Mouse (Mus musculus) ES-E14 (cell line): ENCODE results near the gene Olfr791. TPM values are rescaled to one million over a fixed set of nuclear protein-coding genes. Genes with fewer than 3 reads are reported as not detected.

ENCODE experiments used
- DNase-seq: peaks from one replicate; pipeline ENCODE4 v3.0.0-alpha.2; 2013; ENCODE audit warnings: low read depth, low spot score
- H3K27ac ChIP-seq: 2 replicates; pipeline ENCODE4 v1.5.1; 2012; ENCODE audit warnings: low read depth, mild to moderate bottlenecking, low read length, moderate library complexity, mixed read lengths; ENCODE audit not compliant: poor library complexity, insufficient read depth, severe bottlenecking
- H3K36me3 ChIP-seq: 2 replicates; pipeline ENCODE4 v1.6.1; 2012; ENCODE audit warnings: mild to moderate bottlenecking, low read length, moderate library complexity, mixed read lengths; ENCODE audit not compliant: control insufficient read depth, poor library complexity, insufficient read depth, severe bottlenecking
- H3K4me1 ChIP-seq, 2 experiments: fragments of 150-350 bp in 1 of 2; sonication (generic) in 1 of 2; 2 replicates each; pipeline ENCODE4 v1.6.1; 2012; ENCODE audit warnings: low read length in 2 of 2, mild to moderate bottlenecking in 1 of 2, mixed read lengths in 1 of 2; ENCODE audit not compliant: control insufficient read depth in 2 of 2, insufficient read depth in 2 of 2, poor library complexity in 1 of 2
- H3K4me3 ChIP-seq, 2 experiments: fragments of 150-350 bp in 1 of 2; sonication (generic) in 1 of 2; 2 replicates each; pipeline ENCODE4 v1.5.1; 2012; ENCODE audit warnings: low read length in 2 of 2, low read depth in 1 of 2, mild to moderate bottlenecking in 1 of 2, mixed read lengths in 1 of 2; ENCODE audit not compliant: insufficient read depth in 1 of 2, poor library complexity in 1 of 2, severe bottlenecking in 1 of 2
- H3K9ac ChIP-seq: 2 replicates; pipeline ENCODE4 v1.6.1; 2012; ENCODE audit warnings: low read depth, mild to moderate bottlenecking, low read length, mixed read lengths; ENCODE audit not compliant: poor library complexity, insufficient read depth, severe bottlenecking
- H3K9me3 ChIP-seq: fragments of 150-350 bp; sonication (generic); 2 replicates; pipeline ENCODE4 v1.6.1; 2012; ENCODE audit warnings: low read depth, mild to moderate bottlenecking, low read length; ENCODE audit not compliant: control insufficient read depth, insufficient read depth
- CHD2 ChIP-seq: IDR thresholded peaks from 2 replicates; pipeline ENCODE4 v1.6.1; 2014; ENCODE audit warnings: mild to moderate bottlenecking, low read depth, low read length, inconsistent platforms
- HCFC1 ChIP-seq: IDR thresholded peaks from 2 replicates; pipeline ENCODE4 v1.6.1; 2012; ENCODE audit warnings: low read length, inconsistent platforms, borderline replicate concordance; ENCODE audit not compliant: insufficient read depth
- MAFK ChIP-seq: IDR thresholded peaks from 2 replicates; pipeline ENCODE4 v1.6.1; 2014; ENCODE audit warnings: mild to moderate bottlenecking, low read depth, low read length, inconsistent platforms; ENCODE audit not compliant: insufficient read depth
- ZC3H11A ChIP-seq: IDR thresholded peaks from 2 replicates; pipeline ENCODE4 v1.6.1; 2012; ENCODE audit warnings: low read depth, mild to moderate bottlenecking, inconsistent platforms, low read length, borderline replicate concordance
- ZNF384 ChIP-seq: IDR thresholded peaks from 2 replicates; pipeline ENCODE4 v1.6.1; 2012; ENCODE audit warnings: low read depth, low read length, inconsistent platforms
- in situ Hi-C, 2 experiments: fragments of 600-800 bp; cut with MboI; formaldehyde crosslinking; loops; one replicate each; pipeline ENCODE4 v1.15.1; 2025; ENCODE audit warnings: low sequenced_read_pairs in 2 of 2, inconsistent platforms in 1 of 2; ENCODE audit not compliant: unreplicated experiment in 2 of 2
- total RNA-seq: library from RNA; depleted of rRNA; stranded (reverse); fragments of 300-350 nt; gene quantifications from 2 replicates; pipeline ENCODE4 v1.2.3, GENCODE M21; 2012; rRNA removed

The Olfr791 gene
- not detected in 2 replicates for total RNA-seq

GRCm38 (mm10) chr10:129521492-129521891, at the start of gene Olfr791:
Olfr791 (plus strand) TSS chr10:129521792.
- Histone ChIP-seq H3K4me1 (no peaks in the 10 kb centered on the region), H3K4me3 (no peak within 1 kb of the TSS)
- in situ Hi-C loops = no loop called here

GRCm38 (mm10) chr10:129473256-129473655, 48.3 kb upstream of the Olfr791 start:
- Histone ChIP-seq H3K9me3 (no peaks in the 10 kb centered on the region), H3K27ac (no peak overlapping the region), H3K4me3 (no peak overlapping the region), H3K4me1 (no peaks in the 10 kb centered on the region), H3K36me3 (no peaks in the 10 kb centered on the region), H3K9ac (no peak overlapping the region)
- in situ Hi-C loops = no loop called here
- no peak for TF ChIP-seq HCFC1
- TF ChIP-seq MAFK = no peak
- no peak for TF ChIP-seq ZNF384
- no peak for TF ChIP-seq CHD2
- no peak for TF ChIP-seq ZC3H11A
- no peak for DNase-seq

More at GRCm38 (mm10) chr10:129521492-129521891, at the start of gene Olfr791:
- no peak within 1 kb of the TSS for H3K27ac ChIP-seq
- TF ChIP-seq MAFK = no peak
- TF ChIP-seq HCFC1 = no peak
- no peak for TF ChIP-seq ZC3H11A
- TF ChIP-seq ZNF384 = no peak
- TF ChIP-seq CHD2 = no peak
- no peak within 1 kb of the TSS for H3K9ac ChIP-seq
- DNase-seq = no peak
- no peaks in the 10 kb centered on the region for H3K9me3 ChIP-seq
- H3K36me3 ChIP-seq = no peaks in the 10 kb centered on the region

- Histone ChIP-seq H3K36me3 (no peaks in the 10 kb centered on the region), H3K9ac (no peak overlapping the region), H3K9me3 (no peaks in the 10 kb centered on the region), H3K4me3 (no peak overlapping the region), H3K4me1 (no peaks in the 10 kb centered on the region), H3K27ac (no peak overlapping the region)
- TF ChIP-seq CHD2 (no peak), ZNF384 (no peak), HCFC1 (no peak), MAFK (no peak), ZC3H11A (no peak)
- no peak for DNase-seq
- in situ Hi-C loops = no loop called here
These were observed 47.9 kb upstream of the Olfr791 start for GRCm38 (mm10) chr10:129473723-129474122.

- H3K4me3 ChIP-seq = no peak within 1 kb of the TSS
- no peaks in the 10 kb centered on the region for H3K4me1 ChIP-seq
- no peak within 1 kb of the TSS for H3K27ac ChIP-seq
- DNase-seq = no peak
- H3K9ac ChIP-seq = no peak within 1 kb of the TSS
- in situ Hi-C loops = no loop called here
- H3K36me3 ChIP-seq = no peaks in the 10 kb centered on the region
- no peaks in the 10 kb centered on the region for H3K9me3 ChIP-seq
- no peak for TF ChIP-seq ZC3H11A
- no peak for TF ChIP-seq ZNF384
- TF ChIP-seq MAFK = no peak
- no peak for TF ChIP-seq CHD2
- TF ChIP-seq HCFC1 = no peak
These were observed 37.1 kb upstream of the Olfr791 start, which contains the start of gene Olfr789 for GRCm38 (mm10) chr10:129484452-129484851. Olfr789 (plus strand) TSS chr10:129484752.

- DNase-seq = no peak
- TF ChIP-seq HCFC1 = no peak
- no peak for TF ChIP-seq ZC3H11A
- no peak for TF ChIP-seq MAFK
- no peak for TF ChIP-seq ZNF384
- no peak for TF ChIP-seq CHD2
- Histone ChIP-seq H3K36me3 (no peaks in the 10 kb centered on the region), H3K9ac (no peak overlapping the region), H3K9me3 (no peaks in the 10 kb centered on the region), H3K4me1 (no peaks in the 10 kb centered on the region), H3K4me3 (no peak overlapping the region), H3K27ac (no peak overlapping the region)
- in situ Hi-C loops = no loop called here
These were observed 31.5 kb upstream of the Olfr791 start for GRCm38 (mm10) chr10:129490101-129490500.
